Mouse (Mus musculus): Measurements from ENCODE around the gene Cyba. TPM values are rescaled to one million over a fixed set of nuclear protein-coding genes. Genes with fewer than 3 reads are reported as not detected.

Gene Cyba
- total RNA-seq (2012; rRNA removed) = 299 and 344 TPM in 2 replicates
- 100 to 1,000 TPM; 321 to 338 TPM for polyA plus RNA-seq (2012; ENCODE audit: insufficient read depth in 1 of 2, insufficient read length in 2 of 2, low read depth in 1 of 2, low replicate concordance in 2 of 2, missing spikeins in 1 of 2)

- peaks cover 9 to 30% of the 10 kb centered on the region in 2 experiments for H3K4me1 ChIP-seq (ENCODE audit: control insufficient read depth in 1 of 2, insufficient read depth in 2 of 2, low read length in 2 of 2)
- H3K4me3 ChIP-seq (ENCODE audit: control insufficient read depth in 1 of 2, insufficient read depth in 1 of 2, low read depth in 2 of 2, low read length in 2 of 2) = peak within 1 kb of the TSS; percentile 63 to 86
- peaks cover 0 to 27% of the 10 kb centered on the region in 2 experiments; a peak in 2 of 4 replicates for H3K36me3 ChIP-seq (ENCODE audit: control insufficient read depth in 1 of 2, insufficient read depth in 2 of 2, low read length in 2 of 2)
Observed at GRCm38 (mm10) chr8:122432443-122433268, at the start of gene Cyba. TSS of gene Cyba (minus strand) at chr8:122432930.

GRCm38 (mm10) chr8:122482448-122482847 lies 49.7 kb upstream of the Cyba start:
- H3K36me3 ChIP-seq (ENCODE audit: control insufficient read depth in 1 of 2, insufficient read depth in 2 of 2, low read length in 2 of 2) = peaks cover 0 to 1% of the 10 kb centered on the region in 2 experiments; a peak in 1 of 4 replicates
- H3K9ac ChIP-seq (ENCODE audit: control insufficient read depth, low read depth, low read length, poor library complexity, severe bottlenecking) = no peak overlapping the region
- no peak overlapping the region for H3K4me3 ChIP-seq (ENCODE audit: control insufficient read depth in 1 of 2, insufficient read depth in 1 of 2, low read depth in 2 of 2, low read length in 2 of 2)
- TF ChIP-seq CTCF (IDR thresholded peaks at IDR 0.05 in 2 of 3, conservative IDR thresholded peaks at IDR 0.05 in 1 of 3; ENCODE audit: control insufficient read depth in 1 of 3, insufficient read depth in 1 of 3, low read depth in 2 of 3, low read length in 3 of 3, poor library complexity in 1 of 3, severe bottlenecking in 1 of 3) (no peak), POLR2AphosphoS5 (IDR thresholded peaks at IDR 0.05; ENCODE audit: borderline replicate concordance, low read depth, low read length) (no peak), ZMIZ1 (IDR thresholded peaks at IDR 0.05; ENCODE audit: low read depth, low read length) (no peak), NELFE (IDR thresholded peaks at IDR 0.05; ENCODE audit: low read depth, low read length) (no peak), KAT2A (conservative IDR thresholded peaks at IDR 0.05; ENCODE audit: low read depth, low read length) (no peak), MAFK (IDR thresholded peaks at IDR 0.05; ENCODE audit: borderline replicate concordance, low read depth, low read length) (no peak), UBTF (IDR thresholded peaks at IDR 0.05; ENCODE audit: borderline replicate concordance, insufficient read depth, low read depth, low read length) (no peak), JUND (IDR thresholded peaks at IDR 0.05; ENCODE audit: low read depth, low read length) (no peak), MAZ (IDR thresholded peaks at IDR 0.05; ENCODE audit: low read depth, low read length) (no peak), POLR2AphosphoS2 (IDR thresholded peaks at IDR 0.05; ENCODE audit: low read length) (no peak), TAL1 (IDR thresholded peaks at IDR 0.05; ENCODE audit: low read length) (no peak)
- H3K27ac ChIP-seq (ENCODE audit: control insufficient read depth, low read depth, low read length) = no peak overlapping the region
- DNase-seq (ENCODE audit: low read depth, low spot score) = no peak
- H3K4me1 ChIP-seq (ENCODE audit: control insufficient read depth in 1 of 2, insufficient read depth in 2 of 2, low read length in 2 of 2) = no peaks in the 10 kb centered on the region
- H3K27me3 ChIP-seq (ENCODE audit: control insufficient read depth in 1 of 2, insufficient read depth in 2 of 2, low read length in 2 of 2) = no peaks in the 10 kb centered on the region
- H3K9me3 ChIP-seq (replicated peaks; ENCODE audit: insufficient read depth, low read length) = no peaks in the 10 kb centered on the region
- H3K79me2 ChIP-seq (ENCODE audit: control insufficient read depth, insufficient read depth, low read length, poor library complexity) = no peaks in the 10 kb centered on the region

More at GRCm38 (mm10) chr8:122432443-122433268, at the start of gene Cyba:
- peak; percentile 88 for DNase-seq (ENCODE audit: low read depth, low spot score)
- Histone ChIP-seq H3K27ac (ENCODE audit: control insufficient read depth, low read depth, low read length) (peak within 1 kb of the TSS; percentile 73), H3K9ac (ENCODE audit: control insufficient read depth, low read depth, low read length, poor library complexity, severe bottlenecking) (peak within 1 kb of the TSS; percentile 91), H3K9me3 (replicated peaks; ENCODE audit: insufficient read depth, low read length) (no peaks in the 10 kb centered on the region), H3K27me3 (ENCODE audit: control insufficient read depth in 1 of 2, insufficient read depth in 2 of 2, low read length in 2 of 2) (no peaks in the 10 kb centered on the region), H3K79me2 (ENCODE audit: control insufficient read depth, insufficient read depth, low read length, poor library complexity) (peaks cover 26% of the 10 kb centered on the region)
- no peak for TF ChIP-seq KAT2A (conservative IDR thresholded peaks at IDR 0.05; ENCODE audit: low read depth, low read length)
- TF ChIP-seq BHLHE40 (IDR thresholded peaks at IDR 0.05; ENCODE audit: borderline replicate concordance, low read depth, low read length) = peak; percentile 85; the same call in 1 of the 2 replicates
- 0 out of 2 replicates have a peak, but pooled peaks have one; percentile 14 for TF ChIP-seq MYC (IDR thresholded peaks at IDR 0.05; ENCODE audit: low read depth, low read length)
- 0 out of 2 replicates have a peak, but pooled peaks have one; percentile 24 for TF ChIP-seq MAZ (IDR thresholded peaks at IDR 0.05; ENCODE audit: low read depth, low read length)
- 0 out of 2 replicates have a peak, but pooled peaks have one; percentile 64 for TF ChIP-seq POLR2AphosphoS2 (IDR thresholded peaks at IDR 0.05; ENCODE audit: low read length)
- TF ChIP-seq ETS1 (IDR thresholded peaks at IDR 0.05; ENCODE audit: low read depth, low read length) = peak; percentile 38; the same call in 1 of the 2 replicates
- TF ChIP-seq NELFE (IDR thresholded peaks at IDR 0.05; ENCODE audit: low read depth, low read length) = peak; percentile 73
- 0 out of 2 replicates have a peak, but pooled peaks have one; percentile 66 for TF ChIP-seq MAX (IDR thresholded peaks at IDR 0.05; ENCODE audit: low read length)
- TF ChIP-seq TCF12 (IDR thresholded peaks at IDR 0.05; ENCODE audit: low read depth, low read length) = 0 out of 2 replicates have a peak, but pooled peaks have one; percentile 7
- TF ChIP-seq ELF1 (IDR thresholded peaks at IDR 0.05; ENCODE audit: low read depth, low read length) = peak; percentile 38; the same call in 1 of the 2 replicates
- TF ChIP-seq SIN3A (IDR thresholded peaks at IDR 0.05; ENCODE audit: low read length) = peak; percentile 33; the same call in 1 of the 2 replicates
- TF ChIP-seq CTCF (IDR thresholded peaks at IDR 0.05 in 2 of 3, conservative IDR thresholded peaks at IDR 0.05 in 1 of 3; ENCODE audit: control insufficient read depth in 1 of 3, insufficient read depth in 1 of 3, low read depth in 2 of 3, low read length in 3 of 3, poor library complexity in 1 of 3, severe bottlenecking in 1 of 3) = no peak
- peak; percentile 53 to 82; a peak in 3 of 4 replicates for TF ChIP-seq POLR2A (IDR thresholded peaks at IDR 0.05; ENCODE audit: control insufficient read depth in 1 of 2, insufficient read depth in 1 of 2, low read depth in 1 of 2, low read length in 2 of 2, poor library complexity in 1 of 2)
- peak; percentile 50; the same call in 1 of the 2 replicates for TF ChIP-seq NRF1 (IDR thresholded peaks at IDR 0.05; ENCODE audit: insufficient read depth, low read depth, low read length, poor library complexity, severe bottlenecking)
- peak; percentile 93 for TF ChIP-seq USF1 (IDR thresholded peaks at IDR 0.05; ENCODE audit: low read depth, low read length)
- TF ChIP-seq HCFC1 (IDR thresholded peaks at IDR 0.05; ENCODE audit: low read depth, low read length) = 0 out of 2 replicates have a peak, but pooled peaks have one; percentile 5
- no peak for TF ChIP-seq UBTF (IDR thresholded peaks at IDR 0.05; ENCODE audit: borderline replicate concordance, insufficient read depth, low read depth, low read length)
- TF ChIP-seq ZMIZ1 (IDR thresholded peaks at IDR 0.05; ENCODE audit: low read depth, low read length) = no peak
- TF ChIP-seq E2F4 (IDR thresholded peaks at IDR 0.05; ENCODE audit: borderline replicate concordance, low read depth, low read length) = 0 out of 2 replicates have a peak, but pooled peaks have one; percentile 13
- no peak for TF ChIP-seq POLR2AphosphoS5 (IDR thresholded peaks at IDR 0.05; ENCODE audit: borderline replicate concordance, low read depth, low read length)
- TF ChIP-seq USF2 (IDR thresholded peaks at IDR 0.05; ENCODE audit: borderline replicate concordance in 1 of 2, insufficient read depth in 1 of 2, low read depth in 1 of 2, low read length in 2 of 2) = peak in 1 of 2 experiments; percentile 7; a peak in 1 of 4 replicates
- TF ChIP-seq EP300 (IDR thresholded peaks at IDR 0.05; ENCODE audit: low read depth in 1 of 2, low read length in 2 of 2) = no peak

Data from MEL (cell line).